Mouse (Mus musculus) MEL (cell line): Measurements from ENCODE around the gene Creb3. TPM values are rescaled to one million over a fixed set of nuclear protein-coding genes. Genes with fewer than 3 reads are reported as not detected.

Source experiments
- DNase-seq: peaks from one replicate; pipeline ENCODE4 v3.0.0; 2011; ENCODE audit warnings: low read depth, low spot score
- H3K27ac ChIP-seq: 2 replicates; pipeline ENCODE4 v1.5.1; 2012; ENCODE audit warnings: low read depth, mild to moderate bottlenecking, control low read depth, low read length, moderate library complexity; ENCODE audit not compliant: control insufficient read depth
- H3K27me3 ChIP-seq, 2 experiments: fragments of 150-350 bp in 1 of 2; sonication (generic) in 1 of 2; 2 replicates each; pipeline ENCODE4 v1.6.1; 2012; ENCODE audit warnings: low read length in 2 of 2, mild to moderate bottlenecking in 2 of 2, improper control_type of control experiment in 1 of 2, moderate library complexity in 1 of 2; ENCODE audit not compliant: insufficient read depth in 2 of 2, control insufficient read depth in 1 of 2
- H3K36me3 ChIP-seq, 2 experiments: 2 replicates each; pipeline ENCODE4 v1.6.1; 2012 to 2014; ENCODE audit warnings: low read length in 2 of 2, improper control_type of control experiment in 1 of 2, inconsistent platforms in 1 of 2, mild to moderate bottlenecking in 1 of 2; ENCODE audit not compliant: insufficient read depth in 2 of 2, control insufficient read depth in 1 of 2
- H3K4me1 ChIP-seq, 2 experiments: fragments of 150-350 bp in 1 of 2; sonication (generic) in 1 of 2; 2 replicates each; pipeline ENCODE4 v1.6.1; 2012; ENCODE audit warnings: low read length in 2 of 2, improper control_type of control experiment in 1 of 2, mild to moderate bottlenecking in 1 of 2; ENCODE audit not compliant: insufficient read depth in 2 of 2, control insufficient read depth in 1 of 2
- H3K4me3 ChIP-seq, 2 experiments: fragments of 150-350 bp in 1 of 2; sonication (generic) in 1 of 2; 2 replicates each; pipeline ENCODE4 v1.5.1; 2012; ENCODE audit warnings: low read depth in 2 of 2, low read length in 2 of 2, mild to moderate bottlenecking in 2 of 2, moderate library complexity in 2 of 2, control low read depth in 1 of 2, improper control_type of control experiment in 1 of 2; ENCODE audit not compliant: control insufficient read depth in 1 of 2, insufficient read depth in 1 of 2
- H3K79me2 ChIP-seq: 2 replicates; pipeline ENCODE4 v1.6.1; 2012; ENCODE audit warnings: mild to moderate bottlenecking, low read length, moderate library complexity; ENCODE audit not compliant: control insufficient read depth, poor library complexity, insufficient read depth
- H3K9ac ChIP-seq: 2 replicates; pipeline ENCODE4 v1.6.1; 2012; ENCODE audit warnings: low read depth, mild to moderate bottlenecking, control low read depth, low read length, moderate library complexity; ENCODE audit not compliant: control insufficient read depth, poor library complexity, severe bottlenecking
- H3K9me3 ChIP-seq: fragments of 150-350 bp; sonication (generic); replicated peaks from 2 replicates; pipeline ENCODE4 v1.6.1; 2012; ENCODE audit warnings: mild to moderate bottlenecking, low read length, improper control_type of control experiment, moderate library complexity; ENCODE audit not compliant: insufficient read depth
- BHLHE40 ChIP-seq: IDR thresholded peaks from 2 replicates; pipeline ENCODE4 v1.6.1; 2012; ENCODE audit warnings: low read depth, mild to moderate bottlenecking, inconsistent platforms, low read length, improper control_type of control experiment, borderline replicate concordance
- CHD2 ChIP-seq: IDR thresholded peaks from 2 replicates; pipeline ENCODE4 v1.6.1; 2011; ENCODE audit warnings: low read length, improper control_type of control experiment
- E2F4 ChIP-seq: IDR thresholded peaks from 2 replicates; pipeline ENCODE4 v1.6.1; 2011; ENCODE audit warnings: low read depth, low read length, improper control_type of control experiment, borderline replicate concordance
- ELF1 ChIP-seq: IDR thresholded peaks from 2 replicates; pipeline ENCODE4 v1.6.1; 2014; ENCODE audit warnings: low read depth, mild to moderate bottlenecking, inconsistent platforms, low read length, improper control_type of control experiment, moderate library complexity
- GATA1 ChIP-seq: IDR thresholded peaks from 2 replicates; pipeline ENCODE4 v1.6.1; 2011; ENCODE audit warnings: low read depth, low read length, improper control_type of control experiment
- JUND ChIP-seq: IDR thresholded peaks from 2 replicates; pipeline ENCODE4 v1.6.1; 2011; ENCODE audit warnings: low read depth, mild to moderate bottlenecking, improper control_type of control experiment, low read length
- MAZ ChIP-seq: IDR thresholded peaks from 2 replicates; pipeline ENCODE4 v1.6.1; 2012; ENCODE audit warnings: low read depth, mild to moderate bottlenecking, inconsistent platforms, low read length, improper control_type of control experiment
- MYB ChIP-seq: IDR thresholded peaks from 2 replicates; pipeline ENCODE4 v1.6.1; 2011; ENCODE audit warnings: mild to moderate bottlenecking, low read depth, low read length, improper control_type of control experiment
- NELFE ChIP-seq: IDR thresholded peaks from 2 replicates; pipeline ENCODE4 v1.6.1; 2011; ENCODE audit warnings: low read depth, low read length, improper control_type of control experiment
- NRF1 ChIP-seq: IDR thresholded peaks from 2 replicates; pipeline ENCODE4 v1.6.1; 2014; ENCODE audit warnings: low read depth, mild to moderate bottlenecking, inconsistent platforms, low read length, improper control_type of control experiment, moderate library complexity; ENCODE audit not compliant: poor library complexity, insufficient read depth, severe bottlenecking
- POLR2AphosphoS2 ChIP-seq: IDR thresholded peaks from 2 replicates; pipeline ENCODE4 v1.6.1; 2011; ENCODE audit warnings: low read length, improper control_type of control experiment
- RCOR1 ChIP-seq: IDR thresholded peaks from 2 replicates; pipeline ENCODE4 v1.6.1; 2012; ENCODE audit warnings: low read depth, mild to moderate bottlenecking, inconsistent platforms, low read length, improper control_type of control experiment
- UBTF ChIP-seq: IDR thresholded peaks from 2 replicates; pipeline ENCODE4 v1.6.1; 2012; ENCODE audit warnings: low read depth, mild to moderate bottlenecking, inconsistent platforms, low read length, improper control_type of control experiment, moderate library complexity, borderline replicate concordance; ENCODE audit not compliant: insufficient read depth
- USF1 ChIP-seq: IDR thresholded peaks from 2 replicates; pipeline ENCODE4 v1.6.1; 2014; ENCODE audit warnings: low read depth, mild to moderate bottlenecking, inconsistent platforms, low read length, improper control_type of control experiment, moderate library complexity
- ZMIZ1 ChIP-seq: IDR thresholded peaks from 2 replicates; pipeline ENCODE4 v1.6.1; 2012; ENCODE audit warnings: low read depth, mild to moderate bottlenecking, inconsistent platforms, low read length, improper control_type of control experiment, moderate library complexity
- ZNF384 ChIP-seq: IDR thresholded peaks from 2 replicates; pipeline ENCODE4 v1.6.1; 2012; ENCODE audit warnings: low read depth, mild to moderate bottlenecking, inconsistent platforms, low read length, improper control_type of control experiment
- polyA plus RNA-seq, 2 experiments: library from polyadenylated mRNA; stranded (reverse) in 1 of 2; unstranded in 1 of 2; fragments of >175 nt in 1 of 2; fragments of >200 nt in 1 of 2; gene quantifications; 2 replicates each; pipeline versions ENCODE4 v1.2.1 to v1.2.4; 2012; ENCODE audit warnings: low replicate concordance in 2 of 2, low read depth in 1 of 2; ENCODE audit not compliant: insufficient read length in 2 of 2, insufficient read depth in 1 of 2, missing spikeins in 1 of 2
- total RNA-seq: library from RNA; depleted of rRNA; stranded (reverse); fragments of 300-350 nt; gene quantifications from 2 replicates; pipeline ENCODE4 v1.2.3, GENCODE M21; 2012

Gene Creb3
- total and polyA plus RNA-seq, 3 experiments: 17.1 to 21.3 TPM; not detected in 1

- H3K27ac ChIP-seq: no peak overlapping the region
- TF ChIP-seq JUND: no peak
- no peak for TF ChIP-seq ZNF384
- TF ChIP-seq CHD2: no peak
- TF ChIP-seq E2F4: no peak
- no peak for TF ChIP-seq ZMIZ1
- no peak for TF ChIP-seq POLR2AphosphoS2
- H3K27me3 ChIP-seq: no peaks in the 10 kb centered on the region
- no peak for DNase-seq
- peaks cover 0 to 13% of the 10 kb centered on the region in 2 experiments; a peak in 2 of 4 replicates for H3K36me3 ChIP-seq
- H3K4me3 ChIP-seq: no peak overlapping the region
- H3K9me3 ChIP-seq: no peaks in the 10 kb centered on the region
- H3K4me1 ChIP-seq: no peaks in the 10 kb centered on the region
- no peaks in the 10 kb centered on the region for H3K79me2 ChIP-seq
- H3K9ac ChIP-seq: no peak overlapping the region
Observed at GRCm38 (mm10) chr4:43542044-43542443, 20.1 kb upstream of the Creb3 start.

GRCm38 (mm10) chr4:43546375-43547047, 15.6 kb upstream of the Creb3 start:
- no peak for DNase-seq
- TF ChIP-seq MYB (no peak), MAZ (no peak), ZNF384 (no peak), RCOR1 (no peak), USF1 (no peak), NRF1 (no peak), UBTF (no peak), ELF1 (no peak), GATA1 (no peak), NELFE (no peak), JUND (no peak), CHD2 (no peak), BHLHE40 (no peak)
- H3K36me3 ChIP-seq: peaks cover 0 to 15% of the 10 kb centered on the region in 2 experiments; a peak in 2 of 4 replicates
- H3K4me3 ChIP-seq: no peak overlapping the region
- no peak overlapping the region for H3K27ac ChIP-seq
- no peaks in the 10 kb centered on the region for H3K9me3 ChIP-seq
- H3K27me3 ChIP-seq: no peaks in the 10 kb centered on the region
- H3K9ac ChIP-seq: no peak overlapping the region
- no peaks in the 10 kb centered on the region for H3K4me1 ChIP-seq
- H3K79me2 ChIP-seq: no peaks in the 10 kb centered on the region
